Mouse (Mus musculus) erythroblast, embryonic 14.5 days (primary cell): ENCODE results near the gene Snrpc. TPM values are rescaled to one million over a fixed set of nuclear protein-coding genes. Genes with fewer than 3 reads are reported as not detected.
A peak's percentile ranks its signal among the peaks of the same experiment; 100 is the strongest.
"Not testable (repeated sequence)": the region's sequence is repeated elsewhere in the genome, so short reads cannot be mapped to it uniquely, and the experiment has no call there.

Experiments
- H3K27me3 ChIP-seq: 2 replicates; pipeline ENCODE4 v1.6.1; 2012; ENCODE audit warnings: inconsistent platforms; ENCODE audit not compliant: control insufficient read depth
- H3K36me3 ChIP-seq: 2 replicates; pipeline ENCODE4 v1.6.1; 2012; ENCODE audit warnings: mild to moderate bottlenecking, inconsistent platforms; ENCODE audit not compliant: control insufficient read depth
- H3K4me1 ChIP-seq: 2 replicates; pipeline ENCODE4 v1.6.1; 2012; ENCODE audit warnings: inconsistent platforms; ENCODE audit not compliant: control insufficient read depth
- H3K4me3 ChIP-seq: replicated peaks from 2 replicates; pipeline ENCODE3; 2012; ENCODE audit warnings: moderate library complexity, mild to moderate bottlenecking, inconsistent platforms
- H3K9me3 ChIP-seq: 2 replicates; pipeline ENCODE4 v1.6.1; 2012; ENCODE audit warnings: low read length, inconsistent platforms, mixed read lengths; ENCODE audit not compliant: control insufficient read depth
- GATA1 ChIP-seq: IDR thresholded peaks from 2 replicates; pipeline ENCODE4 v1.6.1; 2012; ENCODE audit warnings: low read length, inconsistent platforms, mixed read lengths
- TAL1 ChIP-seq: IDR thresholded peaks from 3 replicates; pipeline ENCODE4 v1.6.1; 2012; ENCODE audit warnings: low read length, inconsistent platforms, mixed read lengths
- polyA plus RNA-seq: library from polyadenylated mRNA; stranded (reverse); fragments of >175 nt; gene quantifications from 2 replicates; pipeline ENCODE4 v1.2.3, GENCODE M21; 2012

The Snrpc gene
- polyA plus RNA-seq: 50.6 and 57.6 TPM in 2 replicates

- H3K36me3 ChIP-seq: peaks cover 13% of the 10 kb centered on the region
- H3K27me3 ChIP-seq, H3K9me3 ChIP-seq: not testable (repeated sequence)
- peaks cover 22% of the 10 kb centered on the region for H3K4me1 ChIP-seq
- H3K4me3 ChIP-seq: peak within 1 kb of the TSS; percentile 97
These were observed at the start of gene Snrpc for GRCm38 (mm10) chr17:27837850-27838249. Snrpc (plus strand) TSS chr17:27838150.

DNA sequence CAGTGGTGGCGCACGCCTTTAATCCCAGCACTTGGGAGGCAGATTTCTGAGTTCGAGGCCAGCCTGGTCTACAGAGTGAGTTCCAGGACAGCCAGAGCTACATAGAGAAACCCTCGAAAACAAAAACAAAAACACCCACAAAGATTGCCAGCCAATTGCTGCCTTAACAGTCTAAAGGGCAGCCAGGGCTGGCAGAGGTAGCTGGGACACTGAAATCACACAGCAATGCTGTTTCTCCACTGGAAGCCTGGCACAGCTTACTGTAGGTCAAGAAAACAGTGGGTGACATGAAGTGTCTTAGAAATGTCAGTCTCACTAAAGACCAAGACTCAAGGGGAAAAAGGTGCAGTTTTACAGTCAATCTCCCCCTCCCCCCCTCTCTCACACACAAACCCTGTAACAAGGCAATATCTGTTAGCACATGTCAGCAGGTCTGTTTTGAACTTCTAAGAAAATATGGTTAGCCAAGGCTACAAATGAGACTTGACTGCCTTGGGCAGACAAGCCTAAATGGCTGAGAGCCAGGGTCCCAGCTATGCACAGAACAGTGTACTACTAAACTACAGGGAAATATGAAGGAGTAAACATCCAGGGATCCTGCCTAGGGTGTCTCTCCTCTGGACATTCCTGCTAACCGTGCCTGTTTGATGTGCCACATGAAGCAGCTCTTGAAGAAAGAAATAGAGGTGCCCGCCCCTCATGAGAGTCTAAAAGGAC is 49.3 kb upstream of the Snrpc start:
- no peaks in the 10 kb centered on the region for H3K9me3 ChIP-seq
- peaks cover 9% of the 10 kb centered on the region for H3K4me1 ChIP-seq
- no peaks in the 10 kb centered on the region for H3K27me3 ChIP-seq
- no peak overlapping the region for H3K4me3 ChIP-seq
- TF ChIP-seq GATA1 (no peak), TAL1 (no peak)
- H3K36me3 ChIP-seq: peaks cover 81% of the 10 kb centered on the region

- no peaks in the 10 kb centered on the region for H3K9me3 ChIP-seq
- H3K4me3 ChIP-seq: no peak overlapping the region
- no peak for TF ChIP-seq TAL1
- TF ChIP-seq GATA1: no peak
- peaks cover 9% of the 10 kb centered on the region for H3K4me1 ChIP-seq
- H3K27me3 ChIP-seq: no peaks in the 10 kb centered on the region
- H3K36me3 ChIP-seq: peaks cover 77% of the 10 kb centered on the region
These were observed 47.9 kb upstream of the Snrpc start for GRCm38 (mm10) chr17:27790015-27790414.

GRCm38 (mm10) chr17:27790976-27791375 is 47.0 kb upstream of the Snrpc start:
- Histone ChIP-seq H3K4me3 (no peak overlapping the region), H3K4me1 (peaks cover 13% of the 10 kb centered on the region), H3K27me3 (no peaks in the 10 kb centered on the region), H3K36me3 (peaks cover 73% of the 10 kb centered on the region), H3K9me3 (no peaks in the 10 kb centered on the region)
- no peak for TF ChIP-seq GATA1
- no peak for TF ChIP-seq TAL1

DNA sequence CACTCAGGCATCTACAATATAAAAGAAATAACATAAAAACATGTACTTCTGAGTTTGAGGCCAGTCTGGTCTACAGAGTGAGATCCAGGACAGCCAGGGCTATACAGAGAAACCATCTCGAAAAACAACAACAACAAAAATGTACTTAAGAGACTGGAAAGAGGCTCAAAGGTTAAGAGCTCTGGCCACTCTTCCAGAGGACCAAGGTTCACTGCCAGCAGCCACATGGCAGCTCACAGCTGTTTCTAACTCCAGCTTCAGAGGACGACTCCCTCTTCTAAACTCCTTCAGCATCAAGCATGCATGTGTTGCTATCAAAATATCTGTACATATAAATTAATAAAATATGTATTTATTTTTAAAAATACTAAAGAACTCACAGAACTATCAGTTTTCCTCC is 46.4 kb upstream of the Snrpc start:
- Histone ChIP-seq H3K36me3 (peaks cover 68% of the 10 kb centered on the region), H3K9me3 (no peaks in the 10 kb centered on the region), H3K4me3 (no peak overlapping the region), H3K4me1 (peaks cover 18% of the 10 kb centered on the region), H3K27me3 (no peaks in the 10 kb centered on the region)
- no peak for TF ChIP-seq TAL1

GRCm38 (mm10) chr17:27792516-27792915 is 45.4 kb upstream of the Snrpc start:
- H3K4me3 ChIP-seq: no peak overlapping the region
- H3K9me3 ChIP-seq: no peaks in the 10 kb centered on the region
- H3K27me3 ChIP-seq: no peaks in the 10 kb centered on the region
- peaks cover 67% of the 10 kb centered on the region for H3K36me3 ChIP-seq
- TF ChIP-seq GATA1: no peak
- no peak for TF ChIP-seq TAL1
- peaks cover 28% of the 10 kb centered on the region for H3K4me1 ChIP-seq

GRCm38 (mm10) chr17:27793144-27793543 is 44.8 kb upstream of the Snrpc start:
- H3K36me3 ChIP-seq: peaks cover 64% of the 10 kb centered on the region
- peaks cover 34% of the 10 kb centered on the region for H3K4me1 ChIP-seq

GRCm38 (mm10) chr17:27796780-27797179 is 41.2 kb upstream of the Snrpc start:
- peaks cover 49% of the 10 kb centered on the region for H3K4me1 ChIP-seq
- H3K4me3 ChIP-seq: no peak overlapping the region
- no peaks in the 10 kb centered on the region for H3K9me3 ChIP-seq
- H3K27me3 ChIP-seq: no peaks in the 10 kb centered on the region
- peaks cover 40% of the 10 kb centered on the region for H3K36me3 ChIP-seq
- TF ChIP-seq TAL1 (no peak), GATA1 (no peak)

More at GRCm38 (mm10) chr17:27793144-27793543, 44.8 kb upstream of the Snrpc start:
- no peaks in the 10 kb centered on the region for H3K27me3 ChIP-seq
- TF ChIP-seq GATA1 (no peak), TAL1 (no peak)
- H3K4me3 ChIP-seq: no peak overlapping the region
- no peaks in the 10 kb centered on the region for H3K9me3 ChIP-seq

GRCm38 (mm10) chr17:27797341-27797872 is 40.5 kb upstream of the Snrpc start:
- H3K4me1 ChIP-seq: peaks cover 49% of the 10 kb centered on the region
- TF ChIP-seq TAL1 (no peak), GATA1 (no peak)
- no peaks in the 10 kb centered on the region for H3K9me3 ChIP-seq
- H3K27me3 ChIP-seq: no peaks in the 10 kb centered on the region
- peaks cover 40% of the 10 kb centered on the region for H3K36me3 ChIP-seq
- no peak overlapping the region for H3K4me3 ChIP-seq
